Mouse (Mus musculus): Measurements from ENCODE around the gene Bicdl1.
"Not testable (repeated sequence)": the region's sequence is repeated elsewhere in the genome, so short reads cannot be mapped to it uniquely, and the experiment has no call there.

Gene Bicdl1

DNA sequence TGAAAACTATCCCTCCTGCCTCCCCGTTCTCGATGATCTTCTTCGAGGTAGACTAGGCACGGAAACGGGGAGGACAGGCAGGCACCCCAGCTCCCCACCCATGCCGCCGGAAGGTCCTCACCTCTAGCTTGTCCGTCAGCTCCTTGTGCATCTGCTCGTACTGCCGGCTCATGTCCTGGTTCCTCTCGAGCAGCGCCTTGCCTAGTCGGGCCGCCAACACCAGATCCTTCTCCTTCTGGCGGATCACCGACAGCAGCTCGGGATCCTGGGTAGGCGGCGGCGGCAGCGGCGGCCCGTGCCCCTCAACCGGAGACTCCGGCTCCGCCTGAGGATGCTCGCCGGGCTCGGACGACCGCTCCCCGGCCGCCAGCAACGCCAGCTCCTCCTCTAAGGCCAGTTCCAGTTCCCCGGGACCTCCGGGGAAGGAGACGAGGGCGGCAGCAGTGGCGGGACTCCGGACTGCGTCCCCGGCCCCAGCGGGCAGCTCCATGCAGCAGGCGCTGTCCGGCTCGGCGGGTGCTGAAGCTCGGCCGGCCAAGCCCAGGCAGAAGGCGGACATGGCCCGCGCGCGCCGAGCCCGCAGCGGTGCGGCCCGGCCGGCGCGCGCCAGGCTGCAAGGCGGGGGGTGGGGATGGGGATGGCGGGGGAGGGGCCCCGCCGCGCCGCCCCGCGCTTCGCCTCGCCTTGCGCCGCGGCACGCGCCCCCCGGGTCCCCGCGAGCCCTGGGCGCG, at the start of gene Bicdl1:
TSS of gene Bicdl1 (minus strand) at position 621 of the 731 bp plus-strand sequence.
- peak; percentile 86 for DNase-seq

DNA sequence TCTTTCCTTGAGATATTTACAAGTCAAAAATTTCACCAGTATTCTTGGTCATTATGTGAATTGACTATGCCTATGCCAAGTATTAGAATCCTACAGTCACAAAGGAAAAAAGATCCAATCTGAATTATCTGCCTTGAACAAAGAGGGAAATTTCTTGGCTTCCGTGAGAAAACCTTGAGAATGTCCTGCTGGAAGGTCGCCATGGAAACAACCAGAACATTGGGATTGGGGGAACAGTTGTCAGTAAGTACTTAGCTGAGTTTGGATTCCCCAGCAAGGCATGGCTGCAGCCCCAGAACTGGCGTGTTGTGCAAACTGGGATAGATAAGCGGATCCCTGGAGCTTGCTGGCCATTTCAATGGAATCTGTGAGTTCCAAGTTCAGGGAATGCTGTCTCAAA, 45.5 kb upstream of the Bicdl1 start:
- DNase-seq = no peak

DNA sequence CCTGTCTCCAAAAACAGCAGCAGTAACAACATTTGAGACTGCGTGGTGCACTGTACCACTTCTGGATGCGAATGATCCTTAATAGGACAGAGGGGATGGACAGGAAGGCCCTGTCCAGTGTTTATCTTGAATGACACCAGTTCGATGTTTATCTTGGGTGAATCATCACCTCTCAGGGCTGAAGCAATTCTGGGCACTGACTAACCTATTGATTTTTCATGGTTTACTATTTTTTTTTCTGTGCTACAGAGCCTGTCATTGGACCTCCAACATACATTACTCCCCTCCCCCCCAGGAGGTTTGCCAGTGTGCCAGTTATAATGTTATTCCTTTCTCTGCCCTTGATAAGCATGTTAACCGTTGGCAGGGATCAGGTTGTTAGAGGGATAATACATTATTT, 43.9 kb upstream of the Bicdl1 start:
- DNase-seq = no peak

DNA sequence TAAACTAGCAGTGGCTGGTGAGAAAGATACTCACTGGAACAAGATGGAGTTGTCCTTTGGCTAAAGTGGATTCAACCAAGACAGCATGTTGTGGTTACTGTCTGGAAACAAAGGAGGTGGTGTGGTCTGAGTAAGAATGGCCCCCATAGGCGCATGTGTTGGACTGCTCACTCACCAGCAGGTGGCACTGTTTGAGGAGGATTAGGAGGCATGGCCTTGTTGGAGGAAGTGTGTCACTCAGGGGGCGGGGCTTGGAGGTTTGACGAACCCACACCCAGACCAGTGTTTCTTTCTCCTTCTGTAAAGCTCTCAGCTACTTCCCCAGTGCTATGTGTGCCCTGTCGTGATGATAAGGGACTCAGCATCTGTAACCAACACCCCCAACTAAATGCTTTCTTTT, 38.6 kb upstream of the Bicdl1 start:
- no peak for DNase-seq

DNA sequence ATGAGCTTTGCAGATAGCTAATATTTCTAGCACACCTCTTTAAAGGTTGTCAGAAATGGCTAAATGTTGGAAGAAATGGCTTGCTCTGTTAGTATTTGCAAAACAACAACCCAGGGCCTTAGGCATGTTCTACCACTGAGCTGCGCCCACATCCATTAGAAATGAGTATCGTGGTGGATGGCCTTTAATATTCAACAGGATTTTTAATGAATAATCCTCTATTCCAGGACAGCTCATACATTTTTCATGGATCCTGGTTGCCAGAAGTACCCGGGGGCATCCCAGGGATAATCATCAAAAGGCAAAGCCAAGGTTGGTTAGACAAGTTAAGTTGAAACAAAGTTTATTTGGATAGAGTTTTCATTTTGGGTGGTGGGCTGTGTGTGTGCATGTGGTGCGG, 37.7 kb upstream of the Bicdl1 start:
- DNase-seq = no peak

DNA sequence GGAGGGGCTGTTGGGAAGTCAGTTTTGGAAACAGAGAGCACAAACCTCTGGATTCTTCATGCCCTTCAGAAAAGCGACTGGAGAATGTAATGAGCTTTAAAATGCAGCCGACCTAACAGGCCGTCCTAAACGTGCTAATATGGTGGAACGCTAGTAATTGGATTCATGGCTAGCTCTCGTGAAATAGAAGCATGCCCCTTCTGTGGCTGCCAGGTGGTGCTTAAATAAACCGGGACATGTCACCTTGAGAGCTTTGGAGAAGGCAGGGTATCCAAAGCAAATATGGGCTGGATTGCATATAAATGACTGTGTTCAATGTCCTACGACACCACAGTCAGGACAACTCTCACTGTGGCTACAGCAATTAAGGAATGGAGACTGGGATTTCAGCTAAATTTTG, 35.4 kb upstream of the Bicdl1 start:
- DNase-seq = no peak

DNA sequence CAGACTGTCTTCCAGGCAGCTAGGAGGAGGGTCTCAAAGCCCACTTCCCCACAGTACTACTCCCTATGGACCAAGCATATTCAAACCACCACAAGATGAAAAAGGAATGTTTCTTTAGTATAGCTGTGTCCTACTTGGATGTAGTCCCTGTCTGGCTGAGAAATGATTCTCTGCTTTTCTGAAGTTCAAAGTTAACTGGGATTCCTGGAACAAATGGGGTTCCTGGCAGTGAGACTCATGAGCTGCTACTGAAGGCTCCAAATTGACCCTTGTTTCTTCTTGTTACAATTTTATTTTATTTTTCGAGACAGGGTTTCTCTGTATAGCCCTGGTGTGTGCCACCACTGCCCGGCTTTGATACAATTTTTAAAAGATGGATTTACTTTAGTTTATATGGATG, 32.6 kb upstream of the Bicdl1 start:
- no peak for DNase-seq

DNA sequence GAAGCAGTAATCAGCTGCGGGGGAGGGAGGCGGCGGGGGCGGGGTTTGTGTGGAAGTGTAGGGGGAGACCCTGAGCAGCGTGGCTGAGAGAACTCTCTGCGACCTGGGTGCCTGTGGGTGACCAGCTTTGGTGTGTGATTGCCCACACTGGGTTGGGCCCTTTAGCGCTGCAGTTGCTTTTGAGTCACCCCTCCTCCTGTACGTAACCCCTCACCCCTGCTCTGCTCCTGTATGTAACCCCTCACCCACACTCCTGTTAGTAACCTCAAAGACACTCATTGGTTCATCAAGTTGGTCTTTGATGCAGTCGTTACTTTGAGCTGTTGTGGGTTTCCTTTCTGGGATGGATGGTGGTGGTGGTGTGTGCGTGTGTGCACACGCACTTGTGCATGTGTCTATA, 29.5 kb upstream of the Bicdl1 start:
- DNase-seq = no peak

DNA sequence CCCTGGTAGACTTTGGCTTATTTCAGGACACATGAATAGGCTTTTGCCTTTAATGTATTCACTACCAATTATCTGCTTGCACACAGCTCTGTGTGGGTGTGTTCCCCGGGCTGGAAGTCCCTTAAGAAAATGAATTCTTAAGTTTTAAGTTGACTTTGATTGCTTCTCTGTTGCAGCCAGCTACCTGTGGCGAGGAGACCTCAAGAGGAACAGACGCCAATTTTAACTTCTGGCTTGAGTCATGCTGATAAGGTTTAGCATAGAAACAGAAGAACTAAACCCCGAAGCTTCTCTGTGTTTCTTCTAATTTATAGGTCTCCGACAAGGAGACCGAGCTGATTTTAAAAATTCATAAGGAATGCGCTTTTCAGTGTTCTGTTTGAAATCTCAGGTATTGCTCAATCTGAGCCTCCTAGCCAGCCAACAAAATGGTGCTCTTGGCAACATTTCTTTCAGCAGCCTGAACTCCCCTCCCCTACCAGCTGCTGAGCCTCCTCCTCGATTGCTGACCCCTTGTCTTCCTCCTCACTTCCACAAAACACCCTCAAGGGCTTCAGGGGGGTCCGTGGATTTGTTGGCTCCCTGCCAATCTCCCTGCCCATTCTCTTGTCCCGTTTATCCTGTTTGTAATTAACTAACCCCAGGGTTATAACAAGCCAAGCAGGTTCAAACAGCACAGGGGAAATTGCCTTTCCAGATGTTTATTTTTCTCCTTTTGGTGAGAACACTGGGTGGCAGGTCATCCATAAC, 27.2 kb upstream of the Bicdl1 start:
- DNase-seq = no peak

DNA sequence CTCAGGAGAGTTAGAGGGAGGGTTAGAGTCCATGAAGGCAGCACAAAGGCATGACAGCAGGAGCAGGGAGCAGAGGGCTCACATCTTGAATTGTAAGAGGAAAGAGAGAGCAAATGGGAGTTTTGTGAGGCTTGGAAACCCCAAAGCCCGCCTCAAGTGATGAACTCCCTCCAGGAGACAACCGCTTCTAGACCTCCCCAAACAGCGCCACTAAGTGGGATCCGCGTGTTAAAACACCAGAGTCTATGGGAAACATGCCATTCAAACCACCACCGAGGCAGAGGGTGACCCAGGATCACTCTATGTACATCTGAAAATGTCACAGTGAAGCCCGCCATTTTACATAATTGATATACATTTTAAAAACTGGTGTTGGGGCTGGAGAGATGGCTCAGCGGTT, 26.1 kb upstream of the Bicdl1 start:
- no peak for DNase-seq

DNA sequence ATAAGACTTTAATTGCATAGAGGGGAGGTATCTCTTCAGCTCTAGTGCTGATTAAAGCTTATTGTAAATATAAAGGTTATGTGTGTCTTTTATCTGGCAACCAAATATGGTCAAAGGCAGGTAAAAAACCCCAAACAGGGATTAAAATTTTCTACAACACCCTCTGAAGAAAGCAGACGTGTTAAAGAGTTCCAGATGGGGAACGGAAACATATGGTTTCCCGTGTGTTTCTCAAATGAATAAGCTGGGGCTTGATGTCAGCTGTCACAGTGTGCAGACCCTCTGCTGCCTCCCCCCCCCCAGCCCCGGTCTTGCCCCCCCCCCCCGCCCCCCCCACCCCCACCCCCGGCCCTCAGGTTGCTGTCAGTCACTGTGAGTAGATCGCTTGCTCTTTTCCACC, 24.1 kb upstream of the Bicdl1 start:
- no peak for DNase-seq

DNA sequence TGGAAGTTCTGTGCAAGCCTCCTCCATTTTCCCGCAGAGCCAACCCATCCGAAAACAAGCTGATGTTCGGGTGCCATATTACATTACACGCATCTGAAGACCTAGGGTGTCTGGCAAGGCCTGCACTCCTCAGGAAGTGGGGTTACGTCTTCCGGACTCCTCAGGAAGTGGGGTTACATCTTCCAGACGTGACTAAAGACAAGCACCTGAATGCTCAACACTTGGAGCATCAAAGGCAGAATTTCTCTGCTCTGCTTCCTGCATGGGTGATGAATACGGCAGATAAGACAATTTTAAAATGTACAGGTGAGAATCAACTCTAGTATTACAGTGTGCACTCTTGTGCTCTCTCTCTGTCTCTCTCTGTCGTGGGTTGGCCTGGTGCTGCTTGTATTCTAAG, 23.4 kb upstream of the Bicdl1 start:
- no peak for DNase-seq

DNA sequence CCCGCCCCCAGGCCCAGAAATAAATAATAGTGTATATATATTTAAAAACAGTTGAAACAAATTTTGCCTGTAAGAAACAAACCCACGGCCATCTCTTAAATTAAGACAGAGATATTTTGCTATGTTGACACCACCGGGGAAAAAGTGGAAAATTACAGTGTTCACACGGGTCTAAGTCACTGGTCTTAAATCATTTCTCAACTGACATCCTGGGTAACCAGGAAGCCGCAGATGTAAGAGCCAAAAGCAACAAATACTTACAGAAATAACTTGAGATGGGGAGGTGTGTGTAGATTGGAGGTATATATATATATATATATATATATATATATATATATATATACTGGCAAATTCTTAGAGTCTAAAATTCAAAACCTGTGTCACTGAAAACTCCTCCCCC, 21.5 kb upstream of the Bicdl1 start:
- DNase-seq = no peak

DNA sequence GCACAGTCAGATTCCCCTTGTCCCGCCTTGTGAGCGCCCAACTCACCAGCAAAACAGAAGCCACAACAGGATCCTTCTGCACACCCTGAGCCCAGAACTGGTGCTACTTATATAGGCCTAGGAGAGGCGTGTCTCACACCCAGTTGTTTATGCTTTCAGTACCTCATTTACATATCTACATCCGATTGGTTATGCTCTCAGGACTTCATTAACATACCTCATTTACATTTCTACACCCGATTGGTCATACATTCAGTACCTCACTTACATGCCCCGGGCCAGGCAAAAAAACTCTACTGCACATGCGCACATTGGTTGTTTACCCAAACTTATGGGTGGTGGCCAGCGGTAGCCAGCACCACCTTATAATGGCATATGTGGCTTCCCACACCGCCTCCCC, 20.5 kb upstream of the Bicdl1 start:
- not testable (repeated sequence) for DNase-seq

DNA sequence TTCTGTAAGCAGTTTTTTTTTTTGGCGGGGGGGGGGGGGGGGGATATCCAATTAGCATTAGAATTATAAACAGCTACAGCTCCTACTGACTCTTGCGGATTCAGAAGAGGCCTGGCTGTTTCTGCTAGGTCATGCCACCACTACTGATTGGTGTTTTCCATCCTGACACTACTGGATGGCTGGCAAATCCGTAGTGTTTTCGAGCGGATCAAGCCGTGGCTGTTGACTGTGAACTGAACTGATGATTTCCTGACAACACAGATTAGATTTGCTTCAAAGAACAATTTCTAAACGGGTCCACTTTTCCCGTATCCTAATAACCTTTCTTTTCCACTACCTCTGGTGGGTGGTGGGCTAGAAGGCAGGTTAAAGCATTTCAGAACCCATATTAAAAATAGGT, 16.9 kb upstream of the Bicdl1 start:
- no peak for DNase-seq

DNA sequence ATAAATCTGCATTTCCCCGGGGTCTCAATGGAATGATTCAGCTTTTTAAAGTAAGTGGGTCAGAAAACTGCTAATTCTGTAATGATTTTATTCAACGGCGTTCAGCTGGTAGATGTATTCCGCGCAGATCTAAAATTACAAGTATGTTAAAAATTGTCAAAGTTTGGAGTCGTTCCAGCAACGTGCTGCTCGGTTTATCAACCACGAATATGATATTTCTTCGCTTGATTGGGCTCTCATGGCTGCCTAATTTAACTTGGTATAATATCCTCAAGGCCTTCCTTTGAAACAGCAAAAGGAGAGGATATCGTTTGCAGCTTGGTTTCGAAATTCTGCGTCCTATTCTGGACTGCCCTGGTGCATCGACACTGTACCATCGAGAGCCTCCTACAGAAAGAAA, 13.9 kb upstream of the Bicdl1 start:
- DNase-seq = no peak

DNA sequence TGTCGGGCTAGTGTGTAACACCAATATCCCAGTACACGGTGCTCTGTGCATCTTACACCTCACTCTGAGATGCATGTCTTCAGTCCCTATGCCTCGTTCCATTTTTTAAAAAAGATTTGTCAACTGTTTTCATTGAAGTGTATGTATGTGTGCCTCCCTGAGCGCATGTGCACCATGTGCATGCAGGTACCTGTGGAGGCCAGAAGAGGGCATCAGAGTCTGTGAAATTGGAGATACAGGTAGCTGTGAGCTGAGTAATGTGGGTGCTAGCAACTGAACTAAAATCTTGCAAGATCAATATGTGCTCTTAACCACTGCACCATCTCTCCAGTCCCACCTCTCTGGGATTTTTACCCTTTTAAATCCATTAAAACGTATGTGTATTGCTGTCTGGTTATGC, 6.6 kb upstream of the Bicdl1 start:
- DNase-seq = no peak

DNA sequence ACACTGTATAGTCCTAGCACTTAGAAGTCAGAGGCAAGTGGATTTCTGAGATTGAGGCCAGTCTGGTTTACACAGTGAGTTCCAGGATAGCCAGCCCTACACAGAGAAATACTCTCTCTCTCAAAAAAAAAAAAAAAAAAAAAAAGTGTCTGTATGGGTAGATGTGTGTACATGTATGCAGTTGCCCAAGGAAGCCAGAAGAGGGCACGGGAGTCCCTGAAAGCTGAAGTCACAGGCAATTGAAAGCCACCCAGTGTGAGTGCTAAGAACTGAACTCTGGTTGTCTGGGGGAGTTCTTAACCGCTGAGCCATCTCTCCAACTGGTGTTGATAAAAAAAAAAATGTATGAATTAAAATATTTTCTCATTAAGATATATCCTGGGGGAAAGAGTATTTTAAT, 3.1 kb upstream of the Bicdl1 start:
- no peak for DNase-seq

DNA sequence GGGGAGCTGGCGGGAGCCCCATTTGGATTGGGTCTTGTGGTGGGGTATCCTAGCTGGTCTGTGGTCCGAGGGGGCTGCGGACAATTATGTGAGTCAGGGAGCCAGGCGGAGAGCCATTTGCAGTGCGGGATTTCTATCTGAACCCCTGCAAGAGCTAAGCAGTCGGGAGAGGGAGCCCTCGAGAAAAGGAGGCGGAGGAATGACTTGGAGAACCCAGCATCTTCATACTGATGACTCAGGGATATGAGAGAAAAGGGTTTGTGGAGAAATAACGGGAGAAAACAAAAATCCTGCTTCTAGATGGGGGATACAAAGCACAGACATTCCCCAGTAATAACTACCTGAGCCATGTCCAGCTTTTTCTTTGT, 1.4 kb upstream of the Bicdl1 start:
- peak; percentile 59 for DNase-seq

DNA sequence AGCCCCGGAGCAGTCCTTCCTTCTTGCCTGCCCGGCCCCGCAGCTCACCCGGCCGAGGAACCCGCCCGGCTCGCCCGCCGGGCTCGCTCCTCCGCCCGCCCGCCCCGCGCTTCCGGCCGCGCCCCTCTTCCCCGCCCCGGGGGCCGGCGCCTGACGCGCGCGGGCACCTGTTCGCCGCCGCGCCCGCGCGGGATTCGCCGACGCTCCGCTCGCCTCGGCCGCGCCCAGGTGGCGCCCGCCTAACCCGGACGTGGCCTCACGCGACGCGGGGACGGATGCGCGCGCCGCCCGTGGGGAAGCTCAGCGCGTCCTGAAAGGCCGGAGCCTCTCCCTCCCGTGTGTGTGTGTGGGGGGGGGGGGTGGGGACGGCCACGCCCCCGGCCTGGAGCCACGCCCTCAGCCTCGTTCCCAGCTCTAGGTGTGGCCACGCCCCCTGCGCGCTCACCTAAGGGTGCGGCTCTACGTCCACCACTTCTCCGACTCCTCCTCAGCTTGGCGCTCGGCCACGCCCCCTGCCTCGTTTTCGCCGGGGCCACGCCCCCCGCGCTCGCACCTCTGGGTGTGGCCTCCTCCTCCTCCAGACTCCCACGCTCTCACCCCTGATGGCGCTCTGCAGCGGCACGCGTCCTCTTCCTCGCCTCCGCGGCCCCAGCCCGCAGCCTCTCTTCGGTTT, 891 bp upstream of the Bicdl1 start:
- peak; percentile 92 for DNase-seq

DNA sequence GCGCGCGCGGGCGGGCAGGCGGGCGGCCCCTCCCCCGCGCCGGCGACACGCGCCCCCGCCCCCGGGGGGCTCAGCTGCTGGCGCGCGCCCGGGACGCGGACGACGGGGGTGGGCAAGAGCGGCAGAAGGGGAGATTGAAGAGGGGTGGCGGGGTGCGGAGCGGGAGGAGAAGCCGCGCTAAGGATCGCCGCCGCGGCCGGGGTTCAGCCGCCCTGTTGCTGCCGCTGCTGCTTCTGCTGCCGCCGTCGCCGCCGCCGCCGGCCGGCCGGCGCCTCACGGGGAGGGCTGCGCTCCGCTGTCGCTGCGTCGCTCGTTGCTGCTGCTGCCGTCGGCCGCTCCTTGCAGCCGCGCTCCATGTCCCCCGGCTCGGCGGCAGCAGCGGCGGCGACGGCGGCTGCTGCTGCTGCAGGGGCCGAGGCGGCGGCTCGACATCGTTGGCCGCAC, 333 bp upstream of the Bicdl1 start:
- DNase-seq = no peak

DNA sequence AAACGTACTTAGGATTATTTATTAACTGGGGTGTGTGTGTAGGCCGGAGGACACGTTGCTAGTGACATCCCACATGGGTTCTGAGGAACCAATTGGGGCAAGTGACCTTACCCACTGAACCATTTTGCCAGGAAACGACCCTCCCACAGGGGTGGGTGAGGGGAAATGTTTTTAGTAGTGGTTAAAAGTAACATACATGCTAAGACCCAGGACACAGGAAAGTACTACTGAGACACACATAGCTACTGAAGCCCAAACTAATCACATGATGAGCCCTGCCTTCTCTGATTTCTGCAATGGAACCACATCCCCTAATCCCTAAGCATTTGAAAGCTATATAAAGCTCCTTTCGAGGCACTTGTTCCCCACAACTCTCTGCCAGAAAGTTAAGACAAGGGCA, 1.1 kb downstream of the Bicdl1 start:
- DNase-seq = no peak

DNA sequence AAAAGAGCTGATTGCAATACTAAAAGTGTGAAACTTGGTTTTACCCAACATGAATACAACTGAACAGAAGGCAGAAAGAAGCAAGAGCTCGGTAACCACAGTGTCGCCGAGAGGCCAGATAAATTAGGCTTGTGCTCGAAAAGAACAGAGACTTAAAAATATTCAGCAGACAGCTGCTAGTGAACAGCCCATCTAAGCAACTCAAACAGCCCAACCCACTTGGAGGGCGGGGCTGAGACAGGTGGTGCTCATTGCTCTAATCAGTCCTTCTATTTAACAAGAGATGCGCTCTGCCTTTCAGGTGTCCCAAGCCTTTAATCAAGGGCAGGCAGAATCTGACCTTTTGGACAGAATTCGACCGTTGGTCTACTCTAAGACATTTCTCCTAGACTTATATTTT, 4.8 kb downstream of the Bicdl1 start:
- no peak for DNase-seq

DNA sequence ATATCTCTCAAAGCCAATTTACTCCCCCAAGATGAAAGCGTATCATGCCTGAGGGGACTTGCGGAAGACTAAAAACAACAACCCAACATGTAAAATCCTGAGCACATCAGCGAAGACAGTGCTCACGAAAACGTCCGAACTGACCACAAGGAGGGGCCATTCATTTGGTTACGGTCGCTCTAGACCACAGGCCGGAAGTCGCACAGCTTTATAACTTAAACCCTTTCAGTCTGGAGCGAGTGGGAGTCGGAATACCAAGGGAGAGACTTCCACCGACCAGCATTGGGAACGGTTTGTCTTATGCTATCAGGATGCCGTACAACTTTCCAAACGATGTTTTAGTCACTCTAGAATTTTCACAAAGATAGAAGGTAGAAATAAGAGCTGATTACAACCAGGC, 5.4 kb downstream of the Bicdl1 start:
- no peak for DNase-seq

Measured in lung, postnatal 36 days (tissue).